Mouse (Mus musculus): ENCODE measurements around the gene Pbp2.

GRCm38 (mm10) chr6:135279286-135279685 is 30.9 kb downstream of the Pbp2 start:
- TF ChIP-seq GATA1 (IDR thresholded peaks at IDR 0.05; ENCODE audit: borderline replicate concordance, low read length) (no peak), FLI1 (IDR thresholded peaks at IDR 0.05; ENCODE audit: low read length) (no peak)
